Mouse (Mus musculus) neural tube, embryonic 11.5 days (tissue): ENCODE data around the gene Slc24a2. TPM values are rescaled to one million over a fixed set of nuclear protein-coding genes. Genes with fewer than 3 reads are reported as not detected.

ENCODE experiments used
- ATAC-seq: fragments of 200-750 bp; cut with Nextera tagmentation; 2 replicates; pipeline ENCODE4 v1.8.0; 2017; ENCODE audit warnings: moderate number of reproducible peaks, mild to moderate bottlenecking, moderate TSS enrichment, moderate library complexity; ENCODE audit not compliant: insufficient read depth, low FRiP score, low TSS enrichment
- DNase-seq: peaks from one replicate; pipeline ENCODE4 v3.0.0-alpha.2; 2015; ENCODE audit warnings: low spot score
- H3K27ac ChIP-seq: fragments of 300-500 bp; sonication (generic); 2 replicates; pipeline ENCODE4 v1.5.1; 2014; ENCODE audit warnings: low read depth, mild to moderate bottlenecking, low read length
- H3K27me3 ChIP-seq: fragments of 300-500 bp; sonication (generic); 2 replicates; pipeline ENCODE4 v1.6.1; 2014; ENCODE audit warnings: mild to moderate bottlenecking, low read length, mixed read lengths; ENCODE audit not compliant: control insufficient read depth, insufficient read depth
- H3K36me3 ChIP-seq: fragments of 300-500 bp; sonication (generic); 2 replicates; pipeline ENCODE4 v1.6.1; 2014; ENCODE audit warnings: mild to moderate bottlenecking, low read length, moderate library complexity, mixed read lengths; ENCODE audit not compliant: control insufficient read depth, insufficient read depth
- H3K4me1 ChIP-seq: fragments of 300-500 bp; sonication (generic); 2 replicates; pipeline ENCODE4 v1.6.1; 2014; ENCODE audit warnings: low read length, mixed read lengths; ENCODE audit not compliant: control insufficient read depth, insufficient read depth
- H3K4me2 ChIP-seq: fragments of 300-500 bp; sonication (generic); 2 replicates; pipeline ENCODE4 v1.6.1; 2014; ENCODE audit warnings: low read depth, mild to moderate bottlenecking, moderate library complexity
- H3K4me3 ChIP-seq: fragments of 300-500 bp; sonication (generic); 2 replicates; pipeline ENCODE4 v1.5.1; 2014; ENCODE audit warnings: low read depth, low read length
- H3K9ac ChIP-seq: fragments of 300-500 bp; sonication (generic); 2 replicates; pipeline ENCODE4 v1.6.1; 2014; ENCODE audit warnings: mild to moderate bottlenecking, low read length
- H3K9me3 ChIP-seq: fragments of 300-500 bp; sonication (generic); 2 replicates; pipeline ENCODE4 v1.6.1; 2016; ENCODE audit warnings: low read length; ENCODE audit not compliant: control insufficient read depth
- WGBS: fragments of 180-500 bp; shearing (Covaris S2); extraction: QIAGEN DNeasy Blood & Tissue Kit; methylation state at CpG from one replicate; pipeline ENCODE4 v1.1.7; 2014; 5-methylcytosine and 5-hydroxymethylcytosine counted together
- polyA plus RNA-seq: library from polyadenylated mRNA; unstranded; fragments of >200 nt; fragmentation: Nextera tagmentation; extraction: Ambion mirVana; gene quantifications from 2 replicates; pipeline ENCODE4 v1.2.1, GENCODE M21; 2014

The Slc24a2 gene
- polyA plus RNA-seq, 1 experiment from 2014 or later = 0.99 TPM

GRCm38 (mm10) chr4:86942656-86943055 is 287.6 kb downstream of the Slc24a2 start:
- no peak for DNase-seq
- no peaks in the 10 kb centered on the region for H3K36me3 ChIP-seq
- no peaks in the 10 kb centered on the region for H3K27me3 ChIP-seq
- WGBS = 85% methylated on average over 6 of the region's 6 CpGs
- ATAC-seq = no peak
- H3K4me1 ChIP-seq = no peaks in the 10 kb centered on the region
- H3K4me2 ChIP-seq = no peak overlapping the region
- no peak overlapping the region for H3K4me3 ChIP-seq
- no peak overlapping the region for H3K9ac ChIP-seq
- no peak overlapping the region for H3K27ac ChIP-seq
- H3K9me3 ChIP-seq = no peaks in the 10 kb centered on the region

- 70% methylated on average over 2 of the region's 3 CpGs for WGBS
- ATAC-seq (no peak), DNase-seq (no peak)
- no peaks in the 10 kb centered on the region for H3K4me1 ChIP-seq
- no peak overlapping the region for H3K9ac ChIP-seq
- no peak overlapping the region for H3K4me2 ChIP-seq
- H3K27me3 ChIP-seq = no peaks in the 10 kb centered on the region
- no peaks in the 10 kb centered on the region for H3K9me3 ChIP-seq
- H3K36me3 ChIP-seq = no peaks in the 10 kb centered on the region
- no peak overlapping the region for H3K27ac ChIP-seq
- no peak overlapping the region for H3K4me3 ChIP-seq
These were observed 293.6 kb downstream of the Slc24a2 start for GRCm38 (mm10) chr4:86936706-86937105.

- no peak overlapping the region for H3K4me3 ChIP-seq
- H3K4me1 ChIP-seq = no peaks in the 10 kb centered on the region
- no peak overlapping the region for H3K9ac ChIP-seq
- H3K27ac ChIP-seq = no peak overlapping the region
- no peaks in the 10 kb centered on the region for H3K36me3 ChIP-seq
- DNase-seq (no peak), ATAC-seq (no peak)
- H3K27me3 ChIP-seq = no peaks in the 10 kb centered on the region
- WGBS = 97% methylated on average over 9 of the region's 9 CpGs
- no peaks in the 10 kb centered on the region for H3K9me3 ChIP-seq
- H3K4me2 ChIP-seq = no peak overlapping the region
These were observed 294.1 kb downstream of the Slc24a2 start for GRCm38 (mm10) chr4:86936217-86936616.
